Comparison of ENCODE assay signal across 24 mouse cellular contexts in the genomic region with DNA sequence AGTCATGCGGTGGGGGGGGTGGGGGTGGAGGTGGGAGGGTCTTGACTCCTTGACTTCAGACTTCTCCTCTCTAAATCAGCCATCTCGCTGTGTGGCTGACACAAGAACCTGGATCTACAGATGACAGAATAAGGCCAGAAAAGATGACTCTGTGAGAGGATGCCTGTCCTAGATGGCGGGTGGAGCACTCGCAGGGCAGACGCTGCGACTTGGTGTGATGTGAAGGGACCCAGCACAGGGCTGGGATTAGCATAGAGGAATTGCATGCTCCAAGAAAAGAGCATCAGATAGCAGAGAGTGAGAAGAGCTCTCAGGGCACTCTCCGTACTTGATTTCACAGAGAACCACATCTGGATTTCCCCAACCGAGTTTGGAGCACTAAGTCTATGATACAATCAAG.
DNase-seq lines count a peak whose midpoint lies in the region; ATAC-seq and TF ChIP-seq lines count a peak whose summit lies in the region.
"Had no signal": no experiment of that assay in that cellular context is flagged by ENCODE, and none has a peak within 500 bp of the region (broad histone marks: within the 10 kb centered on the region; RNA-seq: fewer than 3 reads in every experiment).

No protein-coding gene starts in this region.

- H3K9me3 ChIP-seq in kidney, embryonic 16.5 days (ENCODE audit: low read length), result no peaks in the 10 kb centered on the region
- no peaks in the 10 kb centered on the region for H3K9me3 ChIP-seq in stomach, embryonic 14.5 days (ENCODE audit: control insufficient read depth, low read depth, low read length)
- H3K9me3 ChIP-seq in stomach, postnatal 0 days (ENCODE audit: control insufficient read depth, low read length), result no peaks in the 10 kb centered on the region
- H3K9me3 ChIP-seq in intestine, embryonic 15.5 days, result no peaks in the 10 kb centered on the region
- no peaks in the 10 kb centered on the region for H3K9me3 ChIP-seq in stomach, embryonic 16.5 days (replicated peaks; ENCODE audit: control insufficient read depth, low read length)
- H3K9me3 ChIP-seq: forebrain, embryonic 15.5 days; heart, embryonic 15.5 days; hindbrain, embryonic 10.5 days had no signal

- H3K4me1 ChIP-seq in kidney, embryonic 16.5 days (ENCODE audit: insufficient read depth, low read length), result peaks cover 44% of the 10 kb centered on the region
- peaks cover 34% of the 10 kb centered on the region for H3K4me1 ChIP-seq in stomach, embryonic 14.5 days (ENCODE audit: control insufficient read depth, insufficient read depth, low read length)
- peaks cover 8% of the 10 kb centered on the region; the same call in 1 of the 2 replicates for H3K4me1 ChIP-seq in stomach, postnatal 0 days (replicated peaks; ENCODE audit: control insufficient read depth, insufficient read depth)
- peaks cover 20% of the 10 kb centered on the region for H3K4me1 ChIP-seq in intestine, embryonic 15.5 days (replicated peaks)
- peaks cover 24% of the 10 kb centered on the region for H3K4me1 ChIP-seq in stomach, embryonic 16.5 days (ENCODE audit: control insufficient read depth, insufficient read depth, low read length)

- 50% methylated on average over 8 of the region's 8 CpGs for whole genome bisulfite sequencing in kidney, embryonic 16.5 days
- 47% methylated on average over 8 of the region's 8 CpGs for WGBS in stomach, embryonic 14.5 days
- WGBS in stomach, postnatal 0 days, result 54% methylated on average over 8 of the region's 8 CpGs
- WGBS in intestine, embryonic 15.5 days, result 46% methylated on average over 8 of the region's 8 CpGs
- WGBS in stomach, embryonic 16.5 days, result 51% methylated on average over 8 of the region's 8 CpGs

- H3K36me3 ChIP-seq in kidney, embryonic 16.5 days (ENCODE audit: insufficient read depth, low read length), result peaks cover 50% of the 10 kb centered on the region
- H3K36me3 ChIP-seq in stomach, embryonic 14.5 days (ENCODE audit: control insufficient read depth, insufficient read depth, low read length), result peaks cover 53% of the 10 kb centered on the region
- peaks cover 13% of the 10 kb centered on the region for H3K36me3 ChIP-seq in stomach, postnatal 0 days (ENCODE audit: control insufficient read depth, insufficient read depth, low read length)
- H3K36me3 ChIP-seq in intestine, embryonic 15.5 days, result peaks cover 22% of the 10 kb centered on the region; the same call in 1 of the 2 replicates
- H3K36me3 ChIP-seq in stomach, embryonic 16.5 days (ENCODE audit: control insufficient read depth, insufficient read depth, low read length), result 0 out of 2 replicates have a peak, but pooled peaks cover 18% of the 10 kb centered on the region
- H3K36me3 ChIP-seq: G1E had no signal

- TF ChIP-seq EP300 in stomach, postnatal 0 days (optimal IDR thresholded peaks at IDR 0.05), result no peak

- H3K27ac ChIP-seq in kidney, embryonic 16.5 days (ENCODE audit: low read length), result 0 out of 2 replicates have a peak overlapping the region, but pooled peaks have one; percentile 29
- H3K27ac ChIP-seq in stomach, embryonic 14.5 days (ENCODE audit: low read length), result peak overlapping the region; percentile 30
- H3K27ac ChIP-seq in stomach, postnatal 0 days (replicated peaks), result no peak overlapping the region
- peak overlapping the region; percentile 54; the same call in 1 of the 2 replicates for H3K27ac ChIP-seq in intestine, embryonic 15.5 days
- peak overlapping the region; percentile 46 for H3K27ac ChIP-seq in stomach, embryonic 16.5 days (ENCODE audit: low read length)
- H3K27ac ChIP-seq: forebrain, embryonic 15.5 days; heart, embryonic 15.5 days; hindbrain, embryonic 14.5 days had no signal

- no peaks in the 10 kb centered on the region for H3K27me3 ChIP-seq in kidney, embryonic 16.5 days (ENCODE audit: insufficient read depth, low read length)
- H3K27me3 ChIP-seq in stomach, embryonic 14.5 days (ENCODE audit: control insufficient read depth, insufficient read depth, low read length), result no peaks in the 10 kb centered on the region
- H3K27me3 ChIP-seq in stomach, postnatal 0 days (ENCODE audit: control insufficient read depth, insufficient read depth, low read length), result no peaks in the 10 kb centered on the region
- no peaks in the 10 kb centered on the region for H3K27me3 ChIP-seq in intestine, embryonic 15.5 days (replicated peaks)
- no peaks in the 10 kb centered on the region for H3K27me3 ChIP-seq in stomach, embryonic 16.5 days (ENCODE audit: control insufficient read depth, insufficient read depth, low read length)
- H3K27me3 ChIP-seq: forebrain, embryonic 15.5 days; heart, embryonic 15.5 days had no signal

- no peak for DNase-seq in kidney, postnatal 36 days
- DNase-seq in stomach, postnatal 0 days (ENCODE audit: low spot score), result no peak
- no peak for DNase-seq in cerebellum, adult 9-10 months
- DNase-seq in heart, adult 8-10 months (ENCODE audit: low spot score), result no peak
- DNase-seq: adrenal gland, postnatal 10 days; B cell, adult 2 months; cerebellum, adult 11 months; cerebellum, adult 8-10 months; cerebellum, postnatal 25 days; gastrocnemius, postnatal 10 days; heart, adult 18-20 months; heart, postnatal 14 days had no signal

- H3K4me2 ChIP-seq in kidney, embryonic 16.5 days (replicated peaks; ENCODE audit: low read depth, low read length), result no peak overlapping the region
- no peak overlapping the region for H3K4me2 ChIP-seq in stomach, embryonic 14.5 days (replicated peaks; ENCODE audit: low read depth, low read length)
- H3K4me2 ChIP-seq in stomach, postnatal 0 days (replicated peaks; ENCODE audit: low read depth), result no peak overlapping the region
- no peak overlapping the region for H3K4me2 ChIP-seq in intestine, embryonic 15.5 days (replicated peaks)
- H3K4me2 ChIP-seq in stomach, embryonic 16.5 days (ENCODE audit: low read depth, low read length), result no peak overlapping the region
- H3K4me2 ChIP-seq: forebrain, embryonic 15.5 days; heart, embryonic 11.5 days; heart, embryonic 15.5 days; hindbrain, embryonic 14.5 days had no signal

- H3K9ac ChIP-seq in kidney, embryonic 16.5 days (replicated peaks; ENCODE audit: low read length), result no peak overlapping the region
- no peak overlapping the region for H3K9ac ChIP-seq in stomach, embryonic 14.5 days (replicated peaks; ENCODE audit: low read depth, low read length)
- no peak overlapping the region for H3K9ac ChIP-seq in stomach, postnatal 0 days (ENCODE audit: low read length)
- no peak overlapping the region for H3K9ac ChIP-seq in intestine, embryonic 15.5 days
- no peak overlapping the region for H3K9ac ChIP-seq in stomach, embryonic 16.5 days (ENCODE audit: low read length)
- H3K9ac ChIP-seq: forebrain, embryonic 15.5 days; heart, embryonic 15.5 days; hindbrain, embryonic 14.5 days had no signal

- ATAC-seq in kidney, embryonic 16.5 days (ENCODE audit: low FRiP score, low TSS enrichment), result no peak
- no peak for ATAC-seq in stomach, embryonic 14.5 days (ENCODE audit: insufficient number of reproducible peaks, insufficient read depth, low FRiP score, low read depth)
- ATAC-seq in stomach, postnatal 0 days (ENCODE audit: low FRiP score, low TSS enrichment), result no peak
- ATAC-seq in intestine, embryonic 15.5 days, result no peak
- ATAC-seq in stomach, embryonic 16.5 days (ENCODE audit: insufficient read depth, low FRiP score), result no peak
- ATAC-seq: CD4-positive, CD25-positive, alpha-beta regulatory T cell, adult 4 months; forebrain, embryonic 15.5 days had no signal

- H3K4me3 ChIP-seq in kidney, embryonic 16.5 days (ENCODE audit: low read length), result no peak overlapping the region
- H3K4me3 ChIP-seq in stomach, embryonic 14.5 days (ENCODE audit: low read depth, low read length), result no peak overlapping the region
- H3K4me3 ChIP-seq in stomach, postnatal 0 days (ENCODE audit: low read depth, low read length), result no peak overlapping the region
- H3K4me3 ChIP-seq in intestine, embryonic 15.5 days (replicated peaks), result no peak overlapping the region
- H3K4me3 ChIP-seq in stomach, embryonic 16.5 days (replicated peaks; ENCODE audit: low read length), result no peak overlapping the region
- H3K4me3 ChIP-seq: erythroblast, embryonic 14.5 days; forebrain, embryonic 15.5 days; heart, embryonic 15.5 days; hindbrain, embryonic 10.5 days had no signal

- no peak for TF ChIP-seq CTCF in stomach, postnatal 0 days (IDR thresholded peaks at IDR 0.05; ENCODE audit: low read depth)
